Mouse (Mus musculus): ENCODE measurements around the gene Snrnp27. TPM values are rescaled to one million over a fixed set of nuclear protein-coding genes. Genes with fewer than 3 reads are reported as not detected.

Snrnp27 gene
- polyA plus RNA-seq, 1 experiment from 2014 or later = 107 TPM

DNA sequence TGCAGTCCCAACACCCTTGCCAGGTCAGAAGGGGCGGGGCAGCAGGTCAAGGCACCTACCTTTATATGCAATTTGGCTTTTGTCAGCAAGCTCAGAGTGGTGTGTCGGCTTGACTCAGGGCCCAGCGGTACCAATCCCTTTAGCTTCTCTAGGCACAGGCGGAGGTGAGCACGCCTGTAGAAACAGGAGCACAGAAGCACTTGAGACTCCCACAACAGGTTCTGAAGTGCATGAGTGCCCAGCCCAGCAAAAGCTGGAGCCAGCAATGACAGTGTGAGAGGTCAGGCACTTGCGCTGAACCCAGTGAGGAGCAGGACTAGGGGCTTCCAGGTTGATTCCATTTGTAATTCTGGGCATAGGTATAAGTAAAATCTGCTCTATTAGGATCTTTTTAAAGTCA, 31.3 kb downstream of the Snrnp27 start:
- WGBS = 92% methylated on average over 5 of the region's 6 CpGs
- ATAC-seq (ENCODE audit: low read depth) = no peak
- no peak overlapping the region for H3K9ac ChIP-seq (ENCODE audit: low read depth, low read length)
- no peak overlapping the region for H3K4me2 ChIP-seq (ENCODE audit: low read depth, low read length)
- no peaks in the 10 kb centered on the region for H3K27me3 ChIP-seq (replicated peaks; ENCODE audit: control insufficient read depth, insufficient read depth, low read length)
- H3K9me3 ChIP-seq (ENCODE audit: control insufficient read depth, low read length) = no peaks in the 10 kb centered on the region
- no peak for DNase-seq (ENCODE audit: low spot score)
- peaks cover 54% of the 10 kb centered on the region for H3K36me3 ChIP-seq (ENCODE audit: control insufficient read depth, insufficient read depth, low read length)
- H3K4me1 ChIP-seq (ENCODE audit: control insufficient read depth, insufficient read depth, low read length) = no peaks in the 10 kb centered on the region
- no peak overlapping the region for H3K4me3 ChIP-seq (ENCODE audit: low read depth, low read length)
- no peak overlapping the region for H3K27ac ChIP-seq (replicated peaks; ENCODE audit: low read depth, low read length)

GRCm38 (mm10) chr6:86646143-86646542, 38.2 kb downstream of the Snrnp27 start:
- WGBS = 77% methylated on average over 7 of the region's 7 CpGs
- no peak for ATAC-seq (ENCODE audit: low read depth)
- H3K9ac ChIP-seq (ENCODE audit: low read depth, low read length) = no peak overlapping the region
- no peaks in the 10 kb centered on the region for H3K9me3 ChIP-seq (ENCODE audit: control insufficient read depth, low read length)
- H3K36me3 ChIP-seq (ENCODE audit: control insufficient read depth, insufficient read depth, low read length) = peaks cover 23% of the 10 kb centered on the region
- no peak overlapping the region for H3K4me3 ChIP-seq (ENCODE audit: low read depth, low read length)
- DNase-seq (ENCODE audit: low spot score) = no peak
- H3K27ac ChIP-seq (replicated peaks; ENCODE audit: low read depth, low read length) = no peak overlapping the region
- no peak overlapping the region for H3K4me2 ChIP-seq (ENCODE audit: low read depth, low read length)
- no peaks in the 10 kb centered on the region for H3K4me1 ChIP-seq (ENCODE audit: control insufficient read depth, insufficient read depth, low read length)
- no peaks in the 10 kb centered on the region for H3K27me3 ChIP-seq (replicated peaks; ENCODE audit: control insufficient read depth, insufficient read depth, low read length)

- DNase-seq (ENCODE audit: low spot score) (no peak), ATAC-seq (ENCODE audit: low read depth) (no peak)
- no peak overlapping the region for H3K4me2 ChIP-seq (ENCODE audit: low read depth, low read length)
- no peaks in the 10 kb centered on the region for H3K9me3 ChIP-seq (ENCODE audit: control insufficient read depth, low read length)
- no peaks in the 10 kb centered on the region for H3K4me1 ChIP-seq (ENCODE audit: control insufficient read depth, insufficient read depth, low read length)
- peaks cover 17% of the 10 kb centered on the region; the same call in 1 of the 2 replicates for H3K36me3 ChIP-seq (ENCODE audit: control insufficient read depth, insufficient read depth, low read length)
- H3K9ac ChIP-seq (ENCODE audit: low read depth, low read length) = no peak overlapping the region
- 73% methylated on average over 4 of the region's 4 CpGs for WGBS
- H3K27me3 ChIP-seq (replicated peaks; ENCODE audit: control insufficient read depth, insufficient read depth, low read length) = no peaks in the 10 kb centered on the region
- no peak overlapping the region for H3K27ac ChIP-seq (replicated peaks; ENCODE audit: low read depth, low read length)
- H3K4me3 ChIP-seq (ENCODE audit: low read depth, low read length) = no peak overlapping the region
Measured at GRCm38 (mm10) chr6:86645551-86645950, 38.8 kb downstream of the Snrnp27 start.

DNA sequence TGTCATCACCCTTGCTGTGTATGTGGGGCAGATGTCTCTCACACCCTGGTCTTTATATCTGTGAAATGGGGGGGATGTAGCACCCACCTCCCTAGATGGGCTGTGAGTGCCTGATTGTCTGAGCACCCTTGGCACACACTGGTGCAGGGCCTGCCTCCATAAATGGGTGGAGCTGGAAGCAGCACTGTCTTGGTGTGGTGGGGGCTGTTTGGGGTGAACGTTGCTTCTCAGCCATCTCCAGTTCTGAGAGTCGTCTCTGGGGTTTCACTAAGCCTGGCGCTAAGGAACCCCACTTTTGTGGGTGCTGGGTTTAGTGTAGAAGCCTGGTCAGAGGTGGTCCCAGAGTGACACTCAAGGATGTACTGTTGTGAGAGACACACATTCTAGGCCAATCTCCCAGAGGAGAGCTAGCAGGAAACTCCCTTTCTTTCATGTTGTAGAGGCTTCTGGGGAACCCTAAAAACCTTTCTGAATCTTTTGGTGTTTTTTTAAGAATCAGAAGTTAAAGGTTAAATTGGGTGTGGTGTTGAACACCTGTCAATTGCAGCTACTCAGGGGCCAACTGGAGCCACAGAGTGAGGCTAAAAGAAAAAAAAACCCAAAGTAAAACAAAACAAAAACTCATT, 39.4 kb downstream of the Snrnp27 start:
- no peak overlapping the region for H3K27ac ChIP-seq (replicated peaks; ENCODE audit: low read depth, low read length)
- H3K27me3 ChIP-seq (replicated peaks; ENCODE audit: control insufficient read depth, insufficient read depth, low read length) = no peaks in the 10 kb centered on the region
- H3K4me3 ChIP-seq (ENCODE audit: low read depth, low read length) = no peak overlapping the region
- peaks cover 10% of the 10 kb centered on the region; the same call in 1 of the 2 replicates for H3K36me3 ChIP-seq (ENCODE audit: control insufficient read depth, insufficient read depth, low read length)
- DNase-seq (ENCODE audit: low spot score) = no peak
- H3K4me1 ChIP-seq (ENCODE audit: control insufficient read depth, insufficient read depth, low read length) = no peaks in the 10 kb centered on the region
- H3K9ac ChIP-seq (ENCODE audit: low read depth, low read length) = no peak overlapping the region
- H3K9me3 ChIP-seq (ENCODE audit: control insufficient read depth, low read length) = no peaks in the 10 kb centered on the region
- ATAC-seq (ENCODE audit: low read depth) = no peak
- no peak overlapping the region for H3K4me2 ChIP-seq (ENCODE audit: low read depth, low read length)
- WGBS = 69% methylated on average over 3 of the region's 3 CpGs

GRCm38 (mm10) chr6:86641716-86642115, 42.6 kb downstream of the Snrnp27 start:
- Histone ChIP-seq H3K27ac (replicated peaks; ENCODE audit: low read depth, low read length) (no peak overlapping the region), H3K9me3 (ENCODE audit: control insufficient read depth, low read length) (no peaks in the 10 kb centered on the region), H3K36me3 (ENCODE audit: control insufficient read depth, insufficient read depth, low read length) (no peaks in the 10 kb centered on the region), H3K4me1 (ENCODE audit: control insufficient read depth, insufficient read depth, low read length) (no peaks in the 10 kb centered on the region; the same call in 1 of the 2 replicates), H3K4me3 (ENCODE audit: low read depth, low read length) (no peak overlapping the region), H3K9ac (ENCODE audit: low read depth, low read length) (no peak overlapping the region), H3K4me2 (ENCODE audit: low read depth, low read length) (no peak overlapping the region), H3K27me3 (replicated peaks; ENCODE audit: control insufficient read depth, insufficient read depth, low read length) (no peaks in the 10 kb centered on the region)
- whole genome bisulfite sequencing = 72% methylated on average over 8 of the region's 8 CpGs
- DNase-seq (ENCODE audit: low spot score) = no peak
- ATAC-seq (ENCODE audit: low read depth) = no peak

DNA sequence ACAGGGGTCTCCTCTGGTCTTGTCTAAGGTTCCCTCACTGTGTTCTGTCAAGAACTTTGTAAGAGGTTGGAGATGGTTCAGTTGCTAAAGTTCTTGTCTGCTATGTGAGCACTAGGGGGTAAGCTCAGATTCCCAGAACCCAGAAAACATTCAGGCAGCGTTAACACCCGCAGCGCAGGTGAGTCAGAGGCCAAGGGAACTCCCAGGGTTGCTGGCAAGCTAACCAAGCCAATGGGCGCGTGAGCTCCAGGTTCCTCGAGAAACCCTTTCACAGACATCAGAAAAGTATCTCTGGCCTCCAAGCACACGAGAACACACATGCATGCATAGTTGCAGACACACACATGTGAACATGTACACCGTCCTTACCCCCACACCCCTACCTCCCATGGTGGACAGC, 43.5 kb downstream of the Snrnp27 start:
- ATAC-seq (ENCODE audit: low read depth) = no peak
- Histone ChIP-seq H3K9ac (ENCODE audit: low read depth, low read length) (no peak overlapping the region), H3K4me1 (ENCODE audit: control insufficient read depth, insufficient read depth, low read length) (no peaks in the 10 kb centered on the region; the same call in 1 of the 2 replicates), H3K4me3 (ENCODE audit: low read depth, low read length) (no peak overlapping the region), H3K4me2 (ENCODE audit: low read depth, low read length) (no peak overlapping the region), H3K27me3 (replicated peaks; ENCODE audit: control insufficient read depth, insufficient read depth, low read length) (no peaks in the 10 kb centered on the region), H3K36me3 (ENCODE audit: control insufficient read depth, insufficient read depth, low read length) (no peaks in the 10 kb centered on the region), H3K27ac (replicated peaks; ENCODE audit: low read depth, low read length) (no peak overlapping the region), H3K9me3 (ENCODE audit: control insufficient read depth, low read length) (no peaks in the 10 kb centered on the region)
- no peak for DNase-seq (ENCODE audit: low spot score)
- 92% methylated on average over 8 of the region's 8 CpGs for WGBS

GRCm38 (mm10) chr6:86640161-86640560, 44.2 kb downstream of the Snrnp27 start:
- Histone ChIP-seq H3K36me3 (ENCODE audit: control insufficient read depth, insufficient read depth, low read length) (no peaks in the 10 kb centered on the region), H3K27me3 (replicated peaks; ENCODE audit: control insufficient read depth, insufficient read depth, low read length) (no peaks in the 10 kb centered on the region), H3K9me3 (ENCODE audit: control insufficient read depth, low read length) (no peaks in the 10 kb centered on the region), H3K4me3 (ENCODE audit: low read depth, low read length) (no peak overlapping the region), H3K4me2 (ENCODE audit: low read depth, low read length) (no peak overlapping the region), H3K9ac (ENCODE audit: low read depth, low read length) (no peak overlapping the region), H3K27ac (replicated peaks; ENCODE audit: low read depth, low read length) (no peak overlapping the region), H3K4me1 (ENCODE audit: control insufficient read depth, insufficient read depth, low read length) (no peaks in the 10 kb centered on the region; the same call in 1 of the 2 replicates)
- DNase-seq (ENCODE audit: low spot score) (no peak), ATAC-seq (ENCODE audit: low read depth) (no peak)
- WGBS = 67% methylated on average over 3 of the region's 3 CpGs

- Histone ChIP-seq H3K4me1 (ENCODE audit: control insufficient read depth, insufficient read depth, low read length) (no peaks in the 10 kb centered on the region; the same call in 1 of the 2 replicates), H3K36me3 (ENCODE audit: control insufficient read depth, insufficient read depth, low read length) (no peaks in the 10 kb centered on the region), H3K27me3 (replicated peaks; ENCODE audit: control insufficient read depth, insufficient read depth, low read length) (no peaks in the 10 kb centered on the region), H3K9me3 (ENCODE audit: control insufficient read depth, low read length) (no peaks in the 10 kb centered on the region), H3K27ac (replicated peaks; ENCODE audit: low read depth, low read length) (no peak overlapping the region), H3K4me2 (ENCODE audit: low read depth, low read length) (no peak overlapping the region), H3K4me3 (ENCODE audit: low read depth, low read length) (no peak overlapping the region), H3K9ac (ENCODE audit: low read depth, low read length) (no peak overlapping the region)
- DNase-seq (ENCODE audit: low spot score) = no peak
- WGBS = 76% methylated on average over 18 of the region's 18 CpGs
- ATAC-seq (ENCODE audit: low read depth) = no peak
Measured at GRCm38 (mm10) chr6:86639180-86640160, 44.9 kb downstream of the Snrnp27 start.
